Mouse (Mus musculus) inflammation-experienced regulatory T-cells, adult 16 weeks (primary cell): Measurements from ENCODE around the gene Nucb1. TPM values are rescaled to one million over a fixed set of nuclear protein-coding genes. Genes with fewer than 3 reads are reported as not detected.

Experiments
- polyA plus RNA-seq: library from polyadenylated mRNA; unstranded; fragments of 100-300 nt; shearing (Covaris generic); gene quantifications from one replicate; pipeline ENCODE4 v1.2.1, GENCODE M21; 2017

The Nucb1 gene
- polyA plus RNA-seq: 310 TPM

GRCm38 (mm10) chr7:45509912-45510787, at the start of gene Nucb1:
Gene Nucb1 (minus strand): TSS chr7:45510406.

GRCm38 (mm10) chr7:45554744-45555143, 44.5 kb upstream of the Nucb1 start, which contains the start of gene Hsd17b14:
Gene Hsd17b14 (plus strand): TSS chr7:45554893.

GRCm38 (mm10) chr7:45525809-45526473, 15.7 kb upstream of the Nucb1 start, which contains the start of the genes Ppp1r15a and Plekha4:
Gene Ppp1r15a (minus strand): TSS chr7:45526268.
Gene Plekha4 (plus strand): TSS chr7:45526330.

GRCm38 (mm10) chr7:45488293-45489204, 21.7 kb downstream of the Nucb1 start, which contains the start of gene Dhdh:
Gene Dhdh (minus strand): TSS chr7:45488805.

GRCm38 (mm10) chr7:45486761-45487415, 23.3 kb downstream of the Nucb1 start, which contains the start of gene Gm45808:
Gene Gm45808 (minus strand): TSS chr7:45486811.

GRCm38 (mm10) chr7:45481374-45481927, 28.8 kb downstream of the Nucb1 start, which contains the start of gene Tulp2:
Gene Tulp2 (plus strand): TSS chr7:45481877.

GRCm38 (mm10) chr7:45466283-45467089, 43.7 kb downstream of the Nucb1 start, which contains the start of gene Bax:
Gene Bax (minus strand): TSS chr7:45466898.

GRCm38 (mm10) chr7:45459564-45460140, 50.6 kb downstream of the Nucb1 start, which contains the start of gene Ftl1:
Gene Ftl1 (minus strand): TSS chr7:45459884.

Other genes starting within 250 kb of the Nucb1 start
- not detected for gene Slc6a21, start 232.9 kb downstream of the Nucb1 start, polyA plus RNA-seq
- gene Trpm4, start 176.6 kb downstream of the Nucb1 start, polyA plus RNA-seq: 22.4 TPM
- gene Hrc, start 175.1 kb downstream of the Nucb1 start, polyA plus RNA-seq: not detected
- gene Ppfia3, start 143.4 kb downstream of the Nucb1 start, polyA plus RNA-seq: not detected
- gene Lin7b, start 139.8 kb downstream of the Nucb1 start, polyA plus RNA-seq: not detected
- 227 TPM for gene Snrnp70, start 114.7 kb downstream of the Nucb1 start, polyA plus RNA-seq
- not detected for gene Kcna7, start 104.8 kb downstream of the Nucb1 start, polyA plus RNA-seq
- gene Ntf5, start 96.7 kb downstream of the Nucb1 start, polyA plus RNA-seq: 0.78 TPM
- not detected for gene Lhb, start 89.6 kb downstream of the Nucb1 start, polyA plus RNA-seq
- gene Gys1, start 75.6 kb downstream of the Nucb1 start, polyA plus RNA-seq: 18.4 TPM
- gene Ruvbl2, start 72.3 kb downstream of the Nucb1 start, polyA plus RNA-seq: 64.0 TPM
- gene Ftl1, start 50.5 kb downstream of the Nucb1 start, polyA plus RNA-seq: 2,222 TPM
- gene Bax, start 43.5 kb downstream of the Nucb1 start, polyA plus RNA-seq: 253 TPM
- gene Tulp2, start 28.5 kb downstream of the Nucb1 start, polyA plus RNA-seq: 1.0 TPM
- gene Gm45808, start 23.6 kb downstream of the Nucb1 start, polyA plus RNA-seq: not detected
- gene Dhdh, start 21.6 kb downstream of the Nucb1 start, polyA plus RNA-seq: 0.95 TPM
- gene Ppp1r15a, start 15.9 kb upstream of the Nucb1 start, polyA plus RNA-seq: 57.1 TPM
- gene Plekha4, start 15.9 kb upstream of the Nucb1 start, polyA plus RNA-seq: 0.71 TPM
- 1.6 TPM for gene Hsd17b14, start 44.5 kb upstream of the Nucb1 start, polyA plus RNA-seq
- 68.4 TPM for gene Bcat2, start 59.7 kb upstream of the Nucb1 start, polyA plus RNA-seq
- not detected for gene Fgf21, start 105.1 kb upstream of the Nucb1 start, polyA plus RNA-seq
- gene Fut1, start 106.9 kb upstream of the Nucb1 start, polyA plus RNA-seq: not detected
- gene Izumo1, start 111.4 kb upstream of the Nucb1 start, polyA plus RNA-seq: not detected
- gene Rasip1, start 117.1 kb upstream of the Nucb1 start, polyA plus RNA-seq: 0.65 TPM
- gene Mamstr, start 129.6 kb upstream of the Nucb1 start, polyA plus RNA-seq: 0.65 TPM
- gene Fut2, start 156.0 kb upstream of the Nucb1 start, polyA plus RNA-seq: 0.12 TPM
- gene Ntn5, start 173.6 kb upstream of the Nucb1 start, polyA plus RNA-seq: not detected
- 0.20 TPM for gene Sec1, start 184.0 kb upstream of the Nucb1 start, polyA plus RNA-seq
- 9.3 TPM for gene Car11, start 189.4 kb upstream of the Nucb1 start, polyA plus RNA-seq
- gene Dbp, start 194.7 kb upstream of the Nucb1 start, polyA plus RNA-seq: 14.7 TPM
- 1,529 TPM for gene Rpl18, start 205.1 kb upstream of the Nucb1 start, polyA plus RNA-seq
- gene Sphk2, start 207.6 kb upstream of the Nucb1 start, polyA plus RNA-seq: 40.4 TPM
- gene Fam83e, start 210.8 kb upstream of the Nucb1 start, polyA plus RNA-seq: not detected
- not detected for gene Spaca4, start 215.4 kb upstream of the Nucb1 start, polyA plus RNA-seq